ENCODE assay signal across 22 mouse cellular contexts in the genomic region with DNA sequence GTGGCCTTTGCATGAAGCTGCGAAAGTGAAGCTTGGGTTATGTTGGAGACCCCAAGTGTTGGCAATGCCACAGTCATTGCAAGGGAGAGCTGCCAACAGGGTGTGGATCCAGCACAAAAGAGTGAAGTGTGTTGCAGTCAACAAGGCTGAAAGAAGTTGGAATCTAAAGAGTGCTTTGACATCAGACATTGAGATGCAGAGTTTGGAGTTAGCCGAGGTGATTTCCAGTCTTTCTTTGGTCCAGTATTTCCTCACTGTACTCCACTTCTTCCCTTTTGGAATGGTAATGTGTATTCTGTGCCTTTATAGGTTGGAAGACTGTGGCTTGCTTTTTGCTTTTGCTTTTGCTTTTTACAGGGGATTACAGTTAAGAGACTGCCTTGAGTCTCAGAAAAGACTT.
"Had no signal": no experiment of that assay in that cellular context is flagged by ENCODE, and none has a peak within 500 bp of the region (broad histone marks: within the 10 kb centered on the region; RNA-seq: fewer than 3 reads in every experiment).

No protein-coding gene starts in this region.

- H3K4me1 ChIP-seq: heart, embryonic 13.5 days; heart, embryonic 15.5 days; hindbrain, embryonic 13.5 days; hindbrain, embryonic 15.5 days; limb, embryonic 13.5 days; limb, embryonic 15.5 days; liver, embryonic 12.5 days had no signal

- H3K9me3 ChIP-seq: heart, embryonic 13.5 days; heart, embryonic 15.5 days; hindbrain, embryonic 13.5 days; hindbrain, embryonic 15.5 days; limb, embryonic 13.5 days; limb, embryonic 15.5 days; liver, embryonic 12.5 days had no signal

- H3K4me2 ChIP-seq: heart, embryonic 11.5 days; heart, embryonic 13.5 days; heart, embryonic 15.5 days; hindbrain, embryonic 13.5 days; hindbrain, embryonic 15.5 days; limb, embryonic 13.5 days; limb, embryonic 15.5 days; liver, embryonic 12.5 days had no signal

- H3K9ac ChIP-seq: heart, embryonic 13.5 days; heart, embryonic 15.5 days; hindbrain, embryonic 13.5 days; hindbrain, embryonic 15.5 days; limb, embryonic 13.5 days; limb, embryonic 15.5 days; liver, embryonic 12.5 days; liver, embryonic 14.5 days had no signal

- H3K36me3 ChIP-seq: heart, embryonic 13.5 days; heart, embryonic 15.5 days; hindbrain, embryonic 13.5 days; hindbrain, embryonic 15.5 days; limb, embryonic 13.5 days; limb, embryonic 15.5 days; liver, embryonic 12.5 days had no signal

- DNase-seq: gastrocnemius, postnatal 14 days; gastrocnemius, postnatal 36 days; heart, adult 2 months; heart, postnatal 14 days; heart, postnatal 36 days; kidney, adult 11 months; kidney, adult 8-10 months; kidney, postnatal 14 days; layer of hippocampus, adult 9-11 months; layer of hippocampus, postnatal 36 days; left cerebral cortex, postnatal 4 days had no signal

- H3K27ac ChIP-seq: heart, adult 2 months; heart, embryonic 13.5 days; heart, embryonic 15.5 days; hindbrain, embryonic 13.5 days; hindbrain, embryonic 15.5 days; hindbrain, postnatal 0 days; limb, embryonic 13.5 days; limb, embryonic 15.5 days; liver, embryonic 12.5 days; liver, embryonic 14.5 days had no signal

- ATAC-seq: hindbrain, postnatal 0 days; intestine, embryonic 16.5 days; liver, embryonic 12.5 days had no signal

- H3K4me3 ChIP-seq: heart, adult 2 months; heart, embryonic 13.5 days; heart, embryonic 15.5 days; hindbrain, embryonic 13.5 days; hindbrain, embryonic 15.5 days; limb, embryonic 13.5 days; limb, embryonic 15.5 days; liver, embryonic 12.5 days had no signal

- H3K27me3 ChIP-seq: heart, embryonic 15.5 days; limb, embryonic 13.5 days; limb, embryonic 15.5 days had no signal
